Comparison of ENCODE assay signal across 8 mouse cellular contexts in the genomic region with DNA sequence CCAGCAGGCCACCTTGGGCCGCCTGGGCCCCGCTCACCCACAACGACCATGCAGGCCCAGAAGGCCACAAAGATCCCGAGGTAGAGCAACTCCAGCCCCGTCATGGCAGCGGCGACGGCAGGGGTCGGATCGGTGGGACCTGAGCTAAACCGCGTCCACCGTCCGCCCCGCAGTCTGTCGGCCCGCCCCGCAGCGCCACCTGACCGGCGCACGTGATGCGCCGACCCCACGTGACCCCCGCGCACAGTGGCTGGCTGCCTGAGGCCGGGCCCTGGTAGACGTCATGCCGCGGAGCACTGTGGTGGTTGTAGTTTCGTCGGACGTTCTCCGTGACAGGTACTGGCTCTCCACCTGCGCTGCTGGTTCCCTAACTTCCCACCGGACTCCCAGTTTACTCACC. TPM values are rescaled to one million over a fixed set of nuclear protein-coding genes. Genes with fewer than 3 reads are reported as not detected.
DNase-seq lines count a peak whose midpoint lies in the region; ATAC-seq lines count a peak whose summit lies in the region.

Gene Atp6v0b (minus strand): TSS at position 201 of the 400 bp plus-strand sequence.

- peak within 1 kb of the TSS; percentile 97 for H3K9ac ChIP-seq in heart, embryonic 13.5 days
- H3K9ac ChIP-seq in liver, embryonic 12.5 days: peak within 1 kb of the TSS; percentile 97
- H3K9ac ChIP-seq in stomach, embryonic 15.5 days: peak within 1 kb of the TSS; percentile 76

- DNase-seq in CD4-positive, CD25-positive, alpha-beta regulatory T cell, adult 2 months (ENCODE audit: low read depth, low spot score): peak; percentile 95
- peak; percentile 23 for DNase-seq in fat pad, adult 2 months (ENCODE audit: extremely low read depth, low read depth, low spot score)
- peak; percentile 98 for DNase-seq in kidney, postnatal 10 days
- DNase-seq in natural killer cell, adult 2 months (ENCODE audit: low spot score in 2 of 2): peak; percentile 80 to 90

- peak within 1 kb of the TSS; percentile 81 for H3K4me3 ChIP-seq in brown adipose tissue, adult 24 weeks (ENCODE audit: insufficient read depth, low read depth, low read length)
- peak within 1 kb of the TSS; percentile 99 for H3K4me3 ChIP-seq in heart, embryonic 13.5 days
- H3K4me3 ChIP-seq in liver, embryonic 12.5 days: peak within 1 kb of the TSS; percentile 99
- H3K4me3 ChIP-seq in stomach, embryonic 15.5 days (replicated peaks): peak within 1 kb of the TSS; percentile 96

- peak within 1 kb of the TSS; percentile 60; the same call in 1 of the 2 replicates for H3K27ac ChIP-seq in brown adipose tissue, adult 24 weeks (replicated peaks; ENCODE audit: low read depth, low read length)
- H3K27ac ChIP-seq in heart, embryonic 13.5 days (replicated peaks): peak within 1 kb of the TSS; percentile 59
- H3K27ac ChIP-seq in liver, embryonic 12.5 days: peak within 1 kb of the TSS; percentile 91
- H3K27ac ChIP-seq in stomach, embryonic 15.5 days: peak within 1 kb of the TSS; percentile 66

- H3K27me3 ChIP-seq in heart, embryonic 13.5 days (replicated peaks): no peaks in the 10 kb centered on the region
- peaks cover 17% of the 10 kb centered on the region for H3K27me3 ChIP-seq in liver, embryonic 12.5 days (replicated peaks)
- H3K27me3 ChIP-seq in stomach, embryonic 15.5 days (replicated peaks): no peaks in the 10 kb centered on the region

- ATAC-seq in heart, embryonic 13.5 days (ENCODE audit: extremely low read depth, insufficient number of reproducible peaks, low FRiP score, low TSS enrichment): peak; percentile 83
- peak; percentile 87 for ATAC-seq in liver, embryonic 12.5 days
- peak; percentile 89 for ATAC-seq in stomach, embryonic 15.5 days (ENCODE audit: insufficient read depth, low FRiP score, low read depth)

- H3K36me3 ChIP-seq in heart, embryonic 13.5 days: peaks cover 37% of the 10 kb centered on the region
- H3K36me3 ChIP-seq in liver, embryonic 12.5 days: peaks cover 49% of the 10 kb centered on the region
- H3K36me3 ChIP-seq in stomach, embryonic 15.5 days: peaks cover 29% of the 10 kb centered on the region; the same call in 1 of the 2 replicates

- peak within 1 kb of the TSS; percentile 87 for H3K4me2 ChIP-seq in heart, embryonic 13.5 days
- H3K4me2 ChIP-seq in liver, embryonic 12.5 days: peak within 1 kb of the TSS; percentile 94
- H3K4me2 ChIP-seq in stomach, embryonic 15.5 days: peak within 1 kb of the TSS; percentile 93

- H3K9me3 ChIP-seq in heart, embryonic 13.5 days: no peaks in the 10 kb centered on the region
- H3K9me3 ChIP-seq in liver, embryonic 12.5 days (replicated peaks): no peaks in the 10 kb centered on the region
- H3K9me3 ChIP-seq in stomach, embryonic 15.5 days: no peaks in the 10 kb centered on the region

- WGBS in heart, embryonic 13.5 days: under 1% methylated on average over 37 of the region's 37 CpGs
- under 1% methylated on average over 37 of the region's 37 CpGs for WGBS in liver, embryonic 12.5 days (ENCODE audit: insufficient replicate concordance)
- WGBS in stomach, embryonic 15.5 days: under 1% methylated on average over 36 of the region's 37 CpGs

- H3K4me1 ChIP-seq in brown adipose tissue, adult 24 weeks (ENCODE audit: control insufficient read depth, insufficient read depth, insufficient read length, low read length): peaks cover 8% of the 10 kb centered on the region
- peaks cover 37% of the 10 kb centered on the region for H3K4me1 ChIP-seq in heart, embryonic 13.5 days
- H3K4me1 ChIP-seq in liver, embryonic 12.5 days: peaks cover 65% of the 10 kb centered on the region
- peaks cover 36% of the 10 kb centered on the region for H3K4me1 ChIP-seq in stomach, embryonic 15.5 days

RNA-seq across cellular contexts. Expression of gene Atp6v0b, which starts in this region (rescaled TPM):
- polyA plus RNA-seq in brown adipose tissue, adult 24 weeks (2012; ENCODE audit: insufficient read depth, insufficient read length, missing spikeins): 145 and 164 TPM in 2 replicates
- polyA plus RNA-seq in heart, embryonic 13.5 days (2015; fragmentation: Nextera tagmentation; extraction: Ambion mirVana): 188 and 220 TPM in 2 replicates
- 180 and 198 TPM in 2 replicates for polyA plus RNA-seq in liver, embryonic 12.5 days (2016; fragmentation: Nextera tagmentation; extraction: Ambion mirVana)
- polyA plus RNA-seq in stomach, embryonic 15.5 days (2015; fragmentation: Nextera tagmentation; extraction: Ambion mirVana): 214 and 232 TPM in 2 replicates

Comparison
In these comparisons a context has a peak if more than half of its experiments do, and no peak if none do; other contexts are left out.
1. Peak in every context shown above with its lines: DNase-seq, ATAC-seq, H3K4me3 ChIP-seq and H3K27ac ChIP-seq.
2. DNase-seq: peak in every context shown above with its lines; median percentile 98 in kidney, postnatal 10 days; 95 in CD4-positive, CD25-positive, alpha-beta regulatory T cell, adult 2 months; 85 in natural killer cell, adult 2 months; 23 in fat pad, adult 2 months.